Mouse (Mus musculus) megakaryocyte progenitor cell, adult 5-6 weeks (primary cell): ENCODE data around the gene Slc2a1. TPM values are rescaled to one million over a fixed set of nuclear protein-coding genes. Genes with fewer than 3 reads are reported as not detected.
A peak's percentile ranks its signal among the peaks of the same experiment; 100 is the strongest.

Experiments used
- ATAC-seq: replicated peaks from 2 replicates; pipeline ENCODE4 v1.8.0; 2016; ENCODE audit warnings: mild to moderate bottlenecking, moderate TSS enrichment, inconsistent platforms; ENCODE audit not compliant: poor library complexity
- total RNA-seq, 2 experiments: library from RNA; stranded (forward) in 1 of 2; stranded (reverse) in 1 of 2; fragments of 157-497, 149-512 nt in 1 of 2; fragments of 200-1000 nt in 1 of 2; gene quantifications; 2 replicates each; pipeline versions ENCODE4 v1.2.3 to v1.2.4; 2015 to 2017

The Slc2a1 gene
- total RNA-seq, 2 experiments from 2014 or later = 7.4 to 7.7 TPM

- ATAC-seq = no peak
Observed at GRCm38 (mm10) chr4:119097421-119097820, 11.1 kb upstream of the Slc2a1 start.

- no peak for ATAC-seq
Observed at GRCm38 (mm10) chr4:119098216-119099210, 10.0 kb upstream of the Slc2a1 start.

DNA sequence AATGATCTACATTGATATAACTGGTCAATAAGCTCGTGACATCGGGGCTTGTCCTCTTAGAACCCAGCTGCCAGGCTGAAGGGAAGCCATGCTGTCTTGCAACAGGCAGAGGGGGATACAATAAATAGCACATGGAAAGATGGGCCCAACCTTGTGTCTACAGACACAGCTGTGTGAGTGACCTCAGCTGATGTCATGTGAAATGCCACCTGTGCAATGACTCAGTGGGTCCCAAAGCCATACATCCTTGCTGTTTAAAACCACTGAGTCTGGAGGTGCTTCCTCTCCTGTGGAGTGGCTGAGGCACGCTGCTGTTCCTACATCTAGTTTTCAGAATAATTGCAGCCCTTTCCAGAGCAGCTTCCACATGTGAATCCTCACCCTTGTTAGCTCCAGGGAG lies 7.1 kb upstream of the Slc2a1 start:
- ATAC-seq = no peak

GRCm38 (mm10) chr4:119102350-119103126 lies 6.0 kb upstream of the Slc2a1 start:
- ATAC-seq = no peak

- ATAC-seq = no peak
Observed at GRCm38 (mm10) chr4:119104847-119105246, 3.7 kb upstream of the Slc2a1 start.

GRCm38 (mm10) chr4:119105704-119106103 lies 2.8 kb upstream of the Slc2a1 start:
- ATAC-seq = peak; percentile 61

DNA sequence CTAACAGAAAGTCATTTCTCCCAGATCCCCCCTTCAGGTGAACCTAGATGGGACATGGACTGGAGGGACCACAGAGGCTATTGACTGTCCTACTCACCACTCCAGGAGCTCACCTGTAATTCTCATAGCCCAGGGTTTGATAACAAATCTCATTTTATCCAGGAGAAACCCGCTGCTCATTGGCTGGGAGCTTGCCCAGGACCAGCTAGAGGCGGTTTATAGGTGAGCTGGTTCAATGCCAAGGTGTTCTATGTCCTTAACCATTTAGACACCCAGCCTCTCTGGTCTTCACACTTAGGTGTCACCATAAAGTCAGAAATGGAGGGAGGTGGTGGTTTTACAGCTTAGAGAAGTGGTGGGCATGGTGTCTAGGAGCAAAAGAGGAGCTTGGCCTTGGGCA lies 644 bp upstream of the Slc2a1 start:
- no peak for ATAC-seq

GRCm38 (mm10) chr4:119109640-119110039 lies 1.1 kb downstream of the Slc2a1 start:
- ATAC-seq = no peak

DNA sequence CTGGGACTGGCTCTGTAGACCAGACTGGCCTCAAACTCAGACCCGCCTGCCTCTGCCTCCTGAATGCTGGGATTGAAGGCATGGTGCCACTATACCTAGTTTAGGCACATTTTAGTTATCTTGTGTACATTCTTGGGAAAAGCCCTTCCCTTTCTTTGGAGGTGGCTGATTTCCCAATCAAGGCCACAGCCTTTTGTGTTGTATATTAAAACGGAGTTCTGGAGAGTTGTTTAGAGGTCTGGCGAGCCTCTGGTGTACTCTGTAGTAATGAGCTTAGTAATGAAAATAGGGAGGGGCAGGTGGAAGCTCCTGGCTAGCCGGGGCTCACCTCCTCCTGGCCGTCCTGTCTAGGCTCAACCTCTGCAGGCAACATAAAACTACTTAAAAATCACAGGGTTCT lies 2.0 kb downstream of the Slc2a1 start:
- ATAC-seq = no peak

- no peak for ATAC-seq
Observed at GRCm38 (mm10) chr4:119111410-119111809, 2.9 kb downstream of the Slc2a1 start.

DNA sequence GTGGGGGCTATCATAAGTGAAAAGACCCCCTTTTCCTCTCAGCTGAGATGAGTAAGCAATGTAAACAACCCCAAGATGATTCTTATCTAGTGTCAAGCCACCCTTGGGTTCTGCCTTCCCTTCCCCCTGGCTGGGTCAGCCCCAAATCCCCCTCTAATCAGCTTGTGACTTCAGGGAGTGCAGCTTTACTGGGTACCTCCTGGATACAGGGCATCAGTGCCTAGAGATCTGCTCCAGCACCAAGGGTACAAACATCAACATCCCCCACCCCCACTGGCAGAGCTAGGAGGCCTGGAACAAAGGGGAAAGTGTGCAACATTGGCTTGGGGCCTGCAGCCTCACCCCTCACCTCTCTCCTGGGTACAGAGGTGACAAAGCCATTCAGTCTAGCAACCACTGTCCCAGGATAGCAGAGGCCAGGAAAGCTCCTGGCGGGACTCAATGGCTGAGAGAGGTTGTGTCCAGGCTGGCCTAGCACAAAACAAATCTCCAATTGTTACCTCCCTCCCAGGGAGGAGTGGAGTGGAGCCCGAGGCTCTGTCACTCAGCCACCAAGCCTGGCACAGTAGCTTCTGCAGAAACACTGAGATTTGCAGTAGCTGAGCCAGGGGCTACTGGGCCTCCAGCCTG lies 3.9 kb downstream of the Slc2a1 start:
- no peak for ATAC-seq

DNA sequence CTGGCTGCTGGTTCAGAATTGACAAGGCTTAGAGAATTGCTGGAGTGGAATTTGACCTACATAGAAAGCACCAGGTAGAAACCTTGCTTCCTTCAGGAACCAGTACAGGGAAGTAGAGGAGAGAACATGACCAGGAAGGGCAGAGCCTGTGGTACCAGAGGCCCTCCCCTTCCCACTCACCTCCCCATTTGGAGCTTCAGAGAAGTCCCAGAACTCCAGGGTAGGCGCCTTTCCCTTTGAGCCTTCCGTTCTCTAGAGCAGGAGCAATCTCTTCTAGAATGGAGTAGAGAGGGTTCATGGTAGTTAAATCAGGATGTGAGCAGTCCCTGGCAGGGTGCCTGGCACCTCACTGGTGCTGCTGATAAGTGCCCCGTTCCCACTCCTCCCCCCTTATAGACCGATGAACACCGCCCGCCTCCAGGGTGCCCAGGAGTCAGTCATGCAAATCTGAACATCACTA lies 7.1 kb downstream of the Slc2a1 start:
- ATAC-seq = peak; percentile 86

DNA sequence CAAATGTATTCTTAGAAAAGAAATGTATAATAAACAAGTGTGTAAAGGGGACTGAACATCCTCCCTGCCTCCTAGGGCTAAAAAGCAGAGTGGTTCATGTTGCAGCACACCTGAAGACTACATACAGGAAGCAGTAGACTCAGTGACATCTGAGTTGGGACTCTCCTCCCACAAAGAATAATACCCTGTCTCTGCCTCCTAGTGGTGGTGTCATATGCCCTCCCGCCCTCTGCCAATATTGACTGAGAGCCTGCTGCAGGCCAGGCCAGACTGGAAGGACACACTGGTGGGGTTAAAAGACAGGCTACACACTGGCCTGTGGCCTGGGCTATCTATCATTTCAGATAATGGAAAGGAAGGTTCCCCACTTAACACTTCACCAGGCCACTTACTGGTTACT lies 7.8 kb downstream of the Slc2a1 start:
- peak; percentile 40 for ATAC-seq

DNA sequence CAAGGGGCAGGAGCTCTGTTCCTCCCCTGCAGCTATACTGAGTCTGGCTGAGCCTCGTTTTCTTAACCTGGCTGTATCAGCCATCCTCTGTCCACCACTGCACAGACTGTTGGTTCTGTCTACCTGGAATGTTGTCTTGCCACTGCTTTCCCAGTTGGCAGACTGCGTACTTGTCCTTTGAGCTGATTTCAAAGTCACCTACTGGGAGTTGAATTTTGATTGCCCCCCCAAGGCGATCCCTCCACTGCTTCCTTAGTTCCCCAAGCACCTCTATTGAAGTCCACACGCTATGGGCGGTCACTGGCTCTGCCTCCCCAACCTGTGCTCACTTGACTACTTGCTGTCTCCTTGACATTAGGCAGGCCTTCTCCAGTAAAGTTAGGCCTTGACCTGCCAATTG lies 9.1 kb downstream of the Slc2a1 start:
- ATAC-seq = no peak

- peak; percentile 10; the same call in 1 of the 2 replicates for ATAC-seq
Observed at GRCm38 (mm10) chr4:119118659-119119077, 10.2 kb downstream of the Slc2a1 start.

GRCm38 (mm10) chr4:119119354-119119753 lies 10.8 kb downstream of the Slc2a1 start:
- no peak for ATAC-seq

DNA sequence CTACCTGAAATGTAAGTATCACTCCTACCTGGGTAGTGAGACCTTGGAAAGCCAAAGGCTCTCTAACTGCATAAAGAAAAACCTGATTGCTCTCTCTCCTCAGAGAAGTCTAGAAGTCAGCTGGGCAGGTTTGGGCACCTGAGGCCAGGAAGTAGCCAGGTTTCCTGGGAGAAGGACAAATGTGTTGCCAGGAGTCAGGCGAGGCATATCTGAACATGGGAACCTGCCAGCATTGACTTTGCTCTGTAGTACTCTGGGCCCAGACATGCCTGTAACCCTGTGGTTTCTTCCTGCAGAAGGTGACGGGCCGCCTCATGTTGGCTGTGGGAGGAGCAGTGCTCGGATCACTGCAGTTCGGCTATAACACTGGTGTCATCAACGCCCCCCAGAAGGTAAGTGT lies 11.6 kb downstream of the Slc2a1 start:
- ATAC-seq = no peak

DNA sequence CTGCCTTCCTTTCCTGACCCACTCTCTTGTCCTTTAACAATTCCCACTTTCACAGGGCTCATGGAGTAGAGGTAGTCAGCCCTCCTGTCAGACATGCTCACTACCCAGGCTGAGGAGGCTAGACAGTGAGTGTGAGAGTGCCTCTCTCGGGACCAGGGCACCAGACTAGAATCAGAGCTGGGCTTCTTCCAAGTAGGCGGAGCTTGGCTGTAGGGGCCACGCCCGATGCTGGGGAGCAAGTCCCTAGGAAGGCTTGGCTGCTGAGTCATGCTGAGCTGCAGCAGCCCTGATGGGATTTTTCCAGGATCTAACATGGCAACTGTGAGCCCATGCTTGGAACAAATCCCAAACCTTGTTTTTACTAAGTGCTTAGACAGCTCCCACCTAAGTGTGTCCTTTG lies 12.7 kb downstream of the Slc2a1 start:
- ATAC-seq = peak; percentile 33; the same call in 1 of the 2 replicates

DNA sequence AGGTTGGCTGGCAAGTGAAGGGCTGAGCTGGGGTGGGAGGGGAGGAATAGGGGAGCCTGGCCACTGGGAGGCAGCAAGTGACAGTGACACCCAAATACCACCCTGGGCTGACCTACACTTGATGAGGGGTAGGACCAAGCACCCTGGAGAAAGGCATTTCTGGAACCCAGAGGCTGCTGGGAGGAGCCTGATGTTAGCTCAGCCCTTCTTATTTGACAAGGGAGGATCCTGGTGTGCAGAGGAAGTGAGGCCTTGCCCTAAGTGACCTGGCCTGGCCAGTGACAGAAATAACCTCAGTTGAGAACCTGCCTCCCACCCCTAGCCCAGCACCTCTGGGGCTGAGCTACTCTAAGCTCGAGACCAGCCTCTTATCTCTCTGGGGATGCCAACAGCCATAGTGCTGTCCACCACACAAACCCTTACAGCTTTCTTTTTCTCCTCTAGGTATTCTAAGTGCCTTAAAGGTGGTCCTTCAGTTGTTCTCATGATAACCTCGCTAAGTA lies 16.3 kb downstream of the Slc2a1 start:
- ATAC-seq = no peak

DNA sequence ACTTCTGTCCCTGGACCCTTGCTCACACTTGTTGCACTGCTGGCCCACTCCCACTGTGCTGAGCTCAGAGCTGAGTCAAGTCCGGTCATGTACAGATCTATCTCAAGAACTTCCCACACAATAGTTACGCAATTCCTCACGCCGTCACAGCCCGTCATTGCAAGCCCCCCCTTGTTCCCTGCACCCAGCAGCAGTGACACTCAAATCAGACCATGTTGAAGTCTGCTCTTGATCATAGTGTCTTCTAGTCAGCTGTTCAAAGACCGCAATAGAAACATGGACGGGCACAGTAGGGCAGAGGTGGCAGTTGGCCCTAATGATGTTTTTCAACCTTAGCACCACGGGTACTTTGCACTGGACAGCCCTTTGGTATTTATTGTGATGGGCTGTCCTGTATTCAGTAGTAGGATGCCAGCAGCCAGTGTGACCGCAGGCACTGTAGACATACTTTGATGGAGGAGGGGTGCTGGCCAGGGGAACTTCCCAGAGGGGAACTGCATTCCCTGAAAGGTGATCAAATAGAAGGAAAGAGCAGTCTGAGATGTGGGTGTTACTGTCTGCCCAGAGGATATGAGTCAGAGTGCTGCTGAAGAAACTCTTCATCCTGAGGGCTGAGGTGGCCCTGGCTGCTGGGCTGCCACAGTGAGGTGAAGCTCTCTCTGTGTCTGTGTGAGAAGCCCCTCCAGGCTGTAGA lies 17.2 kb downstream of the Slc2a1 start:
- ATAC-seq = peak; percentile 58
